31 mouse cellular contexts compared by ENCODE assay signal in the genomic region with DNA sequence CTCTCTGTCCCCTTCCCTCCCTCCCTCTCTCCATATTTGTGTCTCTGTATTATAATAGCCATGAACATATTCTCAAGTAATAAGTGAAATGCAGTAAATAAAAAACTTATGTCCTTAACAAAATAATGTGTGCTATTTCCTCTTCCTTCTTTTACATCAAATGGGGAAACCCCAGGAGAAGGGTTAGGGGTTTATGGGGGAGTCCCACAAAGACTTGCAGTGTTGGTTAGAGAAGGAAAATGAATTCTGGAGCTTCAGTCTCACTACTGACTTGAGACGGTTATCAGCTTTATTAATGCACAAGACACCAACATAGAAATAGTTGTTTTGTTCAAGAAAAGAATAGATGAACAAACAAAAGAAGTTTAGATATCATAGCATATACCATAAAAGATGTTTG.
"Had no signal": no experiment of that assay in that cellular context is flagged by ENCODE, and none has a peak within 500 bp of the region (broad histone marks: within the 10 kb centered on the region; RNA-seq: fewer than 3 reads in every experiment).

No protein-coding gene starts in this region.

- H3K36me3 ChIP-seq: limb, embryonic 10.5 days; limb, embryonic 12.5 days; limb, embryonic 13.5 days; limb, embryonic 15.5 days; liver, embryonic 12.5 days; liver, embryonic 13.5 days; liver, embryonic 15.5 days; lung, embryonic 15.5 days; midbrain, embryonic 10.5 days; midbrain, embryonic 12.5 days; midbrain, embryonic 13.5 days; midbrain, embryonic 15.5 days; neural tube, embryonic 12.5 days had no signal

- H3K27me3 ChIP-seq: limb, embryonic 12.5 days; limb, embryonic 13.5 days; limb, embryonic 15.5 days; liver, embryonic 12.5 days; liver, embryonic 13.5 days; liver, embryonic 15.5 days; lung, embryonic 15.5 days; megakaryocyte, embryonic 14.5 days; midbrain, embryonic 12.5 days; midbrain, embryonic 13.5 days; midbrain, embryonic 15.5 days; neural tube, embryonic 12.5 days had no signal

- H3K9me3 ChIP-seq: limb, embryonic 10.5 days; limb, embryonic 12.5 days; limb, embryonic 13.5 days; limb, embryonic 15.5 days; liver, embryonic 12.5 days; liver, embryonic 13.5 days; liver, embryonic 15.5 days; lung, embryonic 15.5 days; megakaryocyte, embryonic 14.5 days; midbrain, embryonic 10.5 days; midbrain, embryonic 12.5 days; midbrain, embryonic 13.5 days; midbrain, embryonic 15.5 days; neural tube, embryonic 12.5 days had no signal

- H3K4me1 ChIP-seq: liver, embryonic 12.5 days; liver, embryonic 13.5 days; liver, embryonic 15.5 days; megakaryocyte, embryonic 14.5 days had no signal

- H3K9ac ChIP-seq: limb, embryonic 12.5 days; limb, embryonic 13.5 days; limb, embryonic 15.5 days; liver, embryonic 12.5 days; liver, embryonic 13.5 days; liver, embryonic 14.5 days; liver, embryonic 15.5 days; lung, embryonic 14.5 days; lung, embryonic 15.5 days; midbrain, embryonic 12.5 days; midbrain, embryonic 13.5 days; midbrain, embryonic 15.5 days; neural tube, embryonic 12.5 days had no signal

- H3K27ac ChIP-seq: limb, embryonic 10.5 days; limb, embryonic 12.5 days; limb, embryonic 13.5 days; limb, embryonic 15.5 days; liver, embryonic 12.5 days; liver, embryonic 13.5 days; liver, embryonic 14.5 days; liver, embryonic 15.5 days; lung, embryonic 15.5 days; macrophage; midbrain, embryonic 10.5 days; midbrain, embryonic 12.5 days; midbrain, embryonic 13.5 days; midbrain, embryonic 15.5 days; neural tube, embryonic 12.5 days had no signal

- H3K4me3 ChIP-seq: limb, embryonic 10.5 days; limb, embryonic 12.5 days; limb, embryonic 13.5 days; limb, embryonic 15.5 days; liver, embryonic 12.5 days; liver, embryonic 13.5 days; liver, embryonic 15.5 days; lung, embryonic 15.5 days; megakaryocyte, embryonic 14.5 days; midbrain, embryonic 10.5 days; midbrain, embryonic 12.5 days; midbrain, embryonic 13.5 days; midbrain, embryonic 15.5 days; myocyte; neural tube, embryonic 12.5 days had no signal

- DNase-seq: left cerebral cortex, postnatal 4 days; liver; liver, embryonic 13.5 days; lung, adult 18-20 months; lung, adult 2 months; lung, embryonic 14.5 days; lung, postnatal 10 days; lung, postnatal 14 days; lung, postnatal 36 days; lung, postnatal 4 days; midbrain, embryonic 14.5 days had no signal

- ATAC-seq: liver, embryonic 12.5 days; lung, postnatal 0 days; midbrain, embryonic 13.5 days; midbrain, embryonic 15.5 days; midbrain, embryonic 16.5 days had no signal

- H3K4me2 ChIP-seq: limb, embryonic 12.5 days; limb, embryonic 13.5 days; limb, embryonic 15.5 days; liver, embryonic 11.5 days; liver, embryonic 12.5 days; liver, embryonic 13.5 days; liver, embryonic 15.5 days; lung, embryonic 14.5 days; lung, embryonic 15.5 days; midbrain, embryonic 11.5 days; midbrain, embryonic 12.5 days; midbrain, embryonic 13.5 days; midbrain, embryonic 15.5 days; neural tube, embryonic 12.5 days had no signal
